Mouse (Mus musculus) CD4-positive helper T cell, adult 2 months (primary cell): Measurements from ENCODE around the gene Gm6657.

Experiments
- DNase-seq: peaks from one replicate; pipeline ENCODE4 v3.0.0-alpha.2; 2012; ENCODE audit warnings: low read depth, missing footprints, low spot score

The Gm6657 gene

DNA sequence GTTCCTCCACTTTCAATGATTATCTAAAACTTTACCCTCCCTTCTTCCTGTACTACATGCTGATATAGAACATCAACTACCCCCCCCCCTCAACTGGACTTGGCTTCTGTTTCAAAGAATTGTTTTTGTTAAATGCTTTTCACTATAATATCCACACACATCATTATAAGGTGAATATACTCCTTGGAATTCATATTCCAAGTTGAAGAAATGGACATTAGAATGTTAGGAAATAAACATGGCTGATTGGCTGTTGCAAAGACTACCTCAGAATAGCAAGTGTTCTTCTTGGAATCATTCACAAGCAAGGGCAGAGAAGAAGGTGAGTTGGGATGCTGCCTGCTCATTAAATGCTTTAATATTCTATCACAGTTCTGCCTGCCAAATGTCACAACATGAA is at the start of gene Gm6657:
TSS of gene Gm6657 (plus strand) at position 301 of the 400 bp plus-strand sequence.
- DNase-seq: no peak

DNA sequence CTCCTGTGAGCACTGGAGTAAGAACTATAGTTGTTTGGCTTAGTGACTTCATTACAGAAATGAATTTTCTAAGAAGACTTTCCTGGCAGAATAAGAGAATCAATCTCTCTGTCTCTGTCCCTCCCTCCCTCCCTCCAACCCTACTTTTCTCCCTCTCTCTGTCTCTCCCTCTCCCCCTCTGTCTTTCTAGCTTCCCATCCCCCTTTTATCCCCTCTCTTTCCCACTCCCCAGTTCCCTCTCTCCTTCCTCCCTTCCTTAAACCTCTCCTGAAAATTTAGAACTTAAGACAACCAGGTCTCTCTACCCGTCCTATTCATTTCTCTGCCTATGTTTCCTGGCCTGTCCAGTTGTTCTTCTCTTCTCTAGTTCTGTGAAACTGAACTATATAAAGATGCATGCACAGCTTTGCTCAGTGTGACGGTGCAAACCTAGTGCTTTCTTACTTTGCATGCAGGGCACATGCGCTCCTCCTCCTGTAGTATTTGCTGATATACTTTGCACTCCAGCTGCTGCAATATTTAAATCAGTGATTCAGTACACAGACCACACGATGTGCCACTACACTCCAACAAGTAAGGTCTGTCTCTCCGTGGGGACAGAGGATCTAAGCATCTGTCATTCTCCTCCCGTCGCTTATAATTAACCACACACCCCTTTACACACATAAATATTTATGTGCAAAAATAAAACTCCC is 40.6 kb upstream of the Gm6657 start:
- no peak for DNase-seq

DNA sequence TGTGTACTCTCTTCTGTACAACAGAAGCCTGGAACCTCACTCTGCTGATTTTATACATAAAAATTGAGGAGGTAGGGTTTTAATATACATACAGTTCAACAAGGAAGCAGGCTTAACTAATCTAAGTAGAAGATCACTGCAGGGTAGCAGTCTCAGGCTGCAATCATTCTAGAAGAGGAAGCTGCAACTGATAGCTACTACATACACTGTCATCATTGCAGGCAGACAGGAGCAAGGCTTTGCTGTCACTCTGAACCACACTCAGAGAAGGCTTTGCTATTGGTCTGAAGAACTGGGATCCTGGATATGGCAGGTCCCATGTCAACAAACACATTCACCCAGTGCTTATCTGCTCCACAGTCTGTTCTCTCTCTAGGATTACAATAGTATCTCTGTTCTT is 23.9 kb upstream of the Gm6657 start:
- no peak for DNase-seq

DNA sequence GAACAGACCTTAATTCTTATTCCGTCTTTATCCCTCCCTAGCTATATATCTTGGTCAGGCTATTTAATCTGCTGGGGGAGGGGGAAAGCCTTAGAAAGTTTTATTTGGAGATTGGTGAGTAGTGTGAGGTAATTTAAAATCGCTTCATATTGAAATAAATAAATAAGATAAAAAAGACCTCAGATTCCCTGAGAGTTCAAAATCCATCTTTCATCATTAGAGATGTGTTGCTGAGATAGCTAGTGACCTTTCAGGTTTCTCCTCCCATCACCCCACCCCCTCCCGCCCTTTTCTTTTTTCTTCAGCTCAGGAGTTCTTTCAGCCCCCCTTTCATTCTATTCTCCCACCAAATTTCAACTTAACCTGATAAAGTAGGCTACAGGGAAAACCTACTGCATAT is 20.1 kb upstream of the Gm6657 start:
- DNase-seq: no peak

DNA sequence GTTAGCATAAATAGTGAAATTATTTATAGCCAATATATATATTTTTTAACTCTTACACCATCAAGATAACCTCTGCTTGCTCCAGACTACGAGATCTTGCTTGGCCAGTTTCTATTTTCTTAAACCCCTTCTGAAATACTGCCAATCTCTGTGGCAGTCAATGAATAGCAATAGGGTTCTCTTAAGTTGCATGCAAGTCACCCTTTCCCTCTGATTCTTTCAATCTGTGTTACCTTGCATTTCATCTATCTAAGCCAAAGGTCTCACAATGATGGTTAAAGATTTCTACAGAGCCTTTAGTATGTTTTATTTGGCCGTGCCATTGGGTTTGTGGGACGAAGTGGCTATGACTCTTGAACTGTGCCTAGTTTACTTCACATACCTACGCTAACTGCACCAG is 19.4 kb upstream of the Gm6657 start:
- no peak for DNase-seq

DNA sequence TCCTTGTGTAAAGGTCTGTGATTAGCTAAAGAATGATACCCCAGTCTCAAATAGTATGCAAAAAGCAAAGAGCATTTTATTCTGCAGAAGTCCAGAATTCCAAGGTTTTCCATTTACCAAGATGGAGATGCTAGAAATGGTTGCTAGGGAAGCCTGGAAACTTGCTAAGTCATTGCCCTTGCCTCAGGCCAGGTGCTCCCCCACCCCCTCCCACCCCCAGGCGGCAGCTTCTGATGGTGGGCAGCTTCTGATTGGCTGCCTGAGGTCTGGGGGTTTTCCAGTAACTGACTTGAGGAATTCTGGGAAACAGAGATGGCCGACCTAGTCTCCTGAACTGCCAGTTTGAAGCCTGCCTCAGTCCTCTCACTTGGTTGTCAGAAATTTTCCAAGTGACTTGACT is 12.6 kb upstream of the Gm6657 start:
- DNase-seq: no peak

DNA sequence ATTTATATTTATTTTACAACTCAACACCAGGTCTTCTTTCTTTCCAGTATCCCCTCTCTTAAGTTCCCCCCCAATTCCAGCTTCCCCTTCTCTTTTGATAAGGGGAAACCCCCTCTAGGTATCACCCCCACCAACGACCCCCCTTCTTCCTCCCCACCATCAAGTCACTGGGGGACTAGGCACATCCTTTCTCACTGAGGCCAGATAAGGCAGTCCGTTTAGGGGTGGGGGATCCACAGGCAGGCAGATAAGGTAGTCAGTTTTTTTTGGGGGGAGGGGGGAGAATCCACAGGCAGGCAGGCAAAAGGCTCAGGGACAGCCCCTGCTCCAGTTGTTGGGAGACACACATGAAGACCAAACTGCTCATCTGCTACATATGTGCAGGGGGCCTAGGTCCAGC is 1.3 kb downstream of the Gm6657 start:
- no peak for DNase-seq

DNA sequence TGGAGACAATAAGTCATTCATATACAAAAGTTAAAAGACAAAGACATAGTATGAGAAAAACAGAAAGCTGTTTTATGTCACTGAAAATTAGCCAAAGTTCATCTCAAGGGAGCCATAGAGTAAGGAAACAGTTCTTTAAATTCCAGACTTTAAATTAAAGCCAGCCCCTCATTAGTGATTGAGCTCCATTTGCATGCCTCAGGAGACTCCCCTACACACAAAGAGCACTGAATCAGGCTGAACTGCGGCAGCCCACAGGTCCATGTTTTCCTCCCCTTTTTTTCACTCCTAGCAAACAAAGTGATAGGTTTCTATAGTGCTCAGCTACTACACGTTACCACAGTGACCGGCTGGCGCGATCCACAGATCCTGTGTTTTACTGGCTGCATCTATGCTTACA is 9.6 kb downstream of the Gm6657 start:
- no peak for DNase-seq

DNA sequence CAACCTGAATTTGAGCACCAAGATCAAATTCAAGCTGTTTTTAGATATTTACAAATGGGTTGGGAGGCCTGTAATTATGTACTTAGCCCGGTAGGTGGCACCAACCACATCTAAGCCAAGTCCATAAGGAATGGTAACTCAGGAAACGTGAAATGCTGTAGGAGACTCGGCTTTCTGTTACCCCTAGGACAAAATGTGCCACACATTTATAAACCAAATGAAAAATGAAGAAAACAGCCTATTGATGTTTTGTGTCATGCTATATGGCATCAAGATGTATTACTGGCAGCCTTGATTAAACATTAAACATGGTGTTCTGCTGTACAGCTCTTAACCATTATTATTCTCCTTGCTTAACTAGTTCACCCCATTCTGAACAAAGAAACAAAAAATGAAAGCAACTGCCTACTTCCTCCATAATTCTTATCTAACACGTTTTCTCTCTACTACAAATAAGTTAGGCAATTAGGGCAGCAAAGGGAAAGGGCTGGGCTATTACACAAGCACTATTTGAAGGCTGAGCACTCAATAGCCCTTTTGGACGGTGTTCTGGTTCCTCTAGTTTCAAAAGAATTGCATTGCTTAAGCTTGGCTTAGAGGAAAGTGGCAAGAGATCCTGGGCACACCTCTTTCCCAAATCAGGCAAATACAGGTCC is 12.0 kb downstream of the Gm6657 start:
- DNase-seq: peak; percentile 48

DNA sequence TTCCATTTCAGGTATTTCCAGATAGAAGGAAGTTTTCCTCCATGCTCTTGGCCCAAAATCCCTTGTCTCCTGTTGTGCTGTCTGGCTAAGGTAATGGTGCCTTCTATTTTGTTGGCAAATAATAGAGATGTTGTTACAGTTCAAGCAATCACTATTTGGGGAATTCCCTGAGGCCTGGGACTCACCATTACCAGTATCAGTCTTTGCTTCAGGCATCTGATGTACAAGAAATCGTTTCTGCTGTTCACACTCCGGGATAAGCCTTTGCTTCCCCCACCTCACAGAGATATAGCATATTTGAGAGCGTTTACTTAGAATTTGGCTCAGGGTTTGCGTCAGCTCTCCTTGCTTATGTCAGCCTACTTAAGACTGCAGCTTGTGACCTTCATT is 12.5 kb downstream of the Gm6657 start:
- no peak for DNase-seq

DNA sequence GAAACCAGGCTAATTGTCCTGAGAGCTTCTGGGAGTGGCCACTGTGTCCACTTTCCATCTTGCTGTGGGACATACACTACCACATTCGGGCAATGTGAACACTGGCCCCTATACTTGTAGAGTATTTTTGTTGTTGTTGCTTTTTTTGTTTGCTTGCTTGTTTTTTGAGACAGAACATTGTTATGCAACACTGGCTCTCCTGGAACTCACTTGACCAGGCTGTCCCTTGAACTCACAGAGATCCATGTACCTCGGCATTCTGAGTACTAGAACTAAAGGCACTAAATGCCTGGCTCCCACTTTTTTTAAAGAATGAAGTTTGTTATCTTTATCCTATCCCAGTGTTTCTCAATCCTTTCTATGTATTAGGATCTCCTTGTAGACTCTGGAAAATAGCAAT is 15.8 kb downstream of the Gm6657 start:
- no peak for DNase-seq

DNA sequence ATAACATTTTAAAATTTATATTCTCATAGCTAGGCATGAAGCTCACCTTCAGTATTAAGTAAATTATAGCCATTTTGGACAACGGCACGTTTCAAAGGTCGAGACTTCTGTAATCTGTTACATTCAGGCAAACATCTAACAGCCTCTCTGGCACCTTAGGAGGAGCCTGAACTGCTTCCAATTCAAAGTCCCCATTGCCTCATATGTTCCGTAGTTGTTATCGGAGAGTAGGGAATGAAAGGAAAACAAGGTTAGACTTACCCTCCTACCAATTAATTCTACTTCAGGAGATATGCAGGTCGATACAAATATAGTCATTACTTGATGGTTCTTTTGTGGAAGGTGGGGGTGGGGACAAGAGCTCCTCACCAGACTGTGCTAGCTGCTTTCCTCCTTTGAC is 21.4 kb downstream of the Gm6657 start:
- DNase-seq: no peak

DNA sequence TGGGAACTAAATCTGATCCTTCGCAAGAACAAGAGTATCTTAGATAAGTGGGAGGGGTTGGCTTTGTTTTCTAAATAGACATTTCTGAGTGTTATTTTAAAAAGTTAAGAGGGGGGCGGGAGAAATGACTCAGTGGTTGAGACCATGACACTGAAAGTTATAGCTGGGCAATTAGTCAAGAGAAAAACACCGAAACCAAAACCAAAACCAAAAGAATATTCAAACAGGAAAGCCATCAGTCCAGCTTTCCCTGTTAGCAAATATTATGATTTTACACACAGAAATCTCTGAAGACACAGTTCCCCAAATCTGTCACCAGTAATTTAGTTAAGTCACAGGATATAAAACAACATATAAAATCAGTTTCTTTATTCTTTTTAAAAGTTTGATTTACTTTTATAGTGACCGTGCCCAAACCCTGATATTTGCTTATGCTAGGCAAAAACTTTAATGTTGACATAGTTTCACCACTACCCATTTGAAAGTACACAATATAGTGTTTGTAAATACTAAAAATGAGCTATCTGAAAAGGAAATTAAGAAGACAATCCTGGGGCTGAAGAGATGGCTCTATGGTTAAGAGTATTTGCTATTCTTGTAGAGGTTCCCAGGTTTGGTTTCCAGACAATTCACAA is 25.3 kb downstream of the Gm6657 start:
- no peak for DNase-seq

DNA sequence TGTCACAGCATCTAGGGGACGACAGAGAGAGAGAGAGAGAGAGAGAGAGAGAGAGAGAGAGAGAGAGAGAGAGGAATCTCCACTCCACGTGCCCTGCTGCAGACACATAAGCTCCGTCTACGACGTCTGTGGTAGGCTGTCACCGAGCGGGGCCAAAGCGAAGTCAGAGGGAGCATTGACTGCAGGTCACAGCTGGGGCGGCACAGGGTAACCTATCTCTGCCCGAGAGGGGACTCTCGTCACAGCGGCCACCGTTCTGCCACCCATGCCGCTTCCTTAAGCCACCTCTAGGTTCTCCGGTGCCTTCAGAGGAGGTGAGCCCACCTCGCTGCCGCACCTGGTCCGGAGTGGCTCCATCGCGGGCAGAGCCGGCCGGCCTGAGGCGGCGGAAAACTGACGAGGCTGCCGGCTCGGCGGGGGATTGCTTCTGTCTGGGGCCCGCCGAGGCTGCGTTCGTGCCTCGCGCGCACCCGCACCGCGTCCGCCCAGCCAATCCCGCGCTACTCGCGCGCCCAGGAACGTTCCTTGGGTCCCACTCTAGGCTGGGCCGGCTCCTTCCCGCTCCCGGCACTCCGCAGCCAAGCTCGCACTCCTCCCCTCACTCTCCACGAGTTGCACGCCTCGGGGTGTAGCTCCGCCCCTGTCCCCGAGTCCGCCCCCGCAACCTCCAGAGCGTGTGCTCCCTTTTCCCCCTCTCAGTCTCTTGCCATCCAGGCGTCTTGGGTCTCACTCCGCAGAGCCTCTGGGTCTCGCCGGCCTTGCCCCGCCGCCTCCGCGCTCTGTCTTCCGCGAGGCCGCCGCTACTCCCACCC is 31.9 kb downstream of the Gm6657 start, which contains the start of gene Gphn:
TSS of gene Gphn (plus strand) at position 673 of the 812 bp plus-strand sequence.
- peak; percentile 85 for DNase-seq

DNA sequence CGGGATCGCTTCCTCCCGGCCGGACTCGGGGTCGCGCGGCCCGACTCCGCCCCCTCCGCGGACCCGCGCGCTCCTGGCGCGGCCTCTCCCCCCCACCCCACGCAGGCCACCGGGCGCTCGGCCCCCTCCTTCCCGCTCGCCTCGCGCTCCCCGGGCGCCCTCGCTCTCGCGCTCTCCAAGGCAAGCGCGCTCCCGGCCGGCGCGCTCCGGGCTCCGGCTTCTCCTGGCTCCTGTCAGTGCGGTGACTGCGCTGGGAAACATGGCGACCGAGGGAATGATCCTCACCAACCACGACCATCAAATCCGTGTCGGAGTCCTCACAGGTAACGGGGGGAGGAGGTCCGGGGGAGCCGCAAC is 32.5 kb downstream of the Gm6657 start:
- no peak for DNase-seq

DNA sequence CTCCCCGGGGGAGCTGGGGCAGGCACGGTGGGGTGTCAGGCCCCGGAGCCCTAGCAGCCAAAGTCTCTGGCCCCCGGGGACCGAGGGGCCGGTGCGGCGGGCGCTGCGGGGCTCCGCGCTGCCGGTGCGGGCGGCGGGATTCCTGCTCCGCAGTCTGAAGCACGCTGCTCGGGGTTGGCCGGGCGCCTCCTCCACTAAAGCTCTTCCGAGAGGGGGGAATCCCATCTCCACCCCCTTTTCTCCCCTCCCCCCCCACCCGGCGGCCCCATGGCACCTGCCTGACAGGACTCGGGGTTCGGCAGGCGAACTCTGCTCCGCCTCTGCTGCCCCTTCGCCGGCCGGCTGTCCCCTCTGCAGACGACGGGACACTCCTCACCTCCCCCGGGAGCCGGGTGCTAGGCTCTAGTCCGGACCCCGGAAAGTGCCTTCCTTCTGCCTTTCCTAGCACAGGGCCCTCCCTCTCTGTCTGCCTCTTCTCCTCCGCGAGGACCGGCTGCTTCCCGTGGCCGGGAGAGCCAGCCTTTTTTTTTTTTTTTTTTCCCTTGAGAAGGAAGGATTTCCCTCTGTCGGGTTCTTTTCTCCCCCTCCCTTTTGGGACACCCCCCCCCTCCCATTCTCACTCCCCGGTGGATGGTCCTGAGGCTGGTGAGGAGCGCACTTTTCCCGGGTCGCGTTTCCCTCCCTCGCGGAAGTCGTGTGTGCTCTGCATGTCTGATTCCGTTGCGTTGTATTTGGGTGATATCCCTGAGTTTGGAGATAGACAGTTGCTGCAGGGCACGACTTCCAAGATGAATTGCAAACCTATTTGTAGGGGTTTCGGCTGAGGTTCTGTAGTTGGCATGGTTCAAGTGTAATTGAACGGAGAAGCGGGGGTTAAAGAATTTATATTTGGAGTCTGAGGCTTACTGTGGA is 33.2 kb downstream of the Gm6657 start:
- peak; percentile 59 for DNase-seq

DNA sequence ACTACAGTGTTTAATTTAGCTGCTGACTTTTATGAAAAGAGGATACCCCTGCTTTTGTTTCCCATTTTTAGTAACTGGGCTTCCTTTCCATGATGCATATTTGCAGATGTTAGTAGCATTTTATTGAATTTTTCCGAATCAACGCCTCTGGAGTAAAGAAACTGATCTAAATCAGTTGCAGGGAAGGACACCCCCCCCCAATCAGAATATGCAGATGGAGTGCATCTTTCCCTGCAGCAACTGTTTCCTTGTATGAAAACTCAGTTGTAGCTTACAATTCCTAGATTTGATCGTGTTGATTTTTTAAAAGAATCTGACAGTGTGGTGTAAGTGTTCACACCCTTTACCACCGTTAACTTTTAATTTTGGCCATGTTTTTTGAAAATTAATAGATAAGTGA is 34.1 kb downstream of the Gm6657 start:
- DNase-seq: no peak

DNA sequence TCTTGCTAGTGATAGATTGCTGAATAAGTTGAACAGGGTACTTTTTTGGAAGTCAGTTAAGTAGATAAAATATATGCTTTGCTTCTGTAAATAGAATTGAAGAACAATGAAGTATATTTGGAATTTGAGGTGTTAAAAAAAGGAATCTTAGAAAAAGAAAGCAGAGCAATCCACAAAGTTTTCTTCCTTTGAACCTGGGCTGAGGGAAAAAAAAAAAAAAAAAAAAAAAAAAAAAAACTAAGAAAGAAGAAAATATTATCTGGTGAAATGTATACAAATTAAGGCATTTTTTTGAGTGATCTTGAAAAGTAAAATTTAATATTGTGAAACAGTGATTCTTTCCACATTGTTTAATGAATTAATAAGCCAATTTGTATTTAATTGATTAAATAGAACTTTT is 38.5 kb downstream of the Gm6657 start:
- no peak for DNase-seq

DNA sequence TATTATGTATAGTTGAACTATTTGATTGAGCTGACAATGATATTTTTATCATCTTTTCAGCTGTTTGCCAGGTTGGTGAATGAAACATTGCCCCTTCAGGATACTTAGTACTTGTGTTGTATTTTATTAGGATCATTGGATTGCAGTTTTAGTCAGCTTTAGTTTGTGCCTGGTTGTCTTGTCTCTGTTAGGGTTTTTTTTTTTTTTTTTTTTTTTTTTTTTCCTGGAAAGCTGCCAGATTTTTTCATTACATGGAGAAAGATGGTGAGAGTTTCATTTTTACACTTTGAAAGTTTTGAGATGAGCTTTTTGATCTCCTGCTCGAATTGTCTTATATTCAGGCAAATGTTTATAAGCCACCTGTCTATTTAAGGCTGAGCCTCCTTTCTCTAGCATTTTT is 54.3 kb downstream of the Gm6657 start:
- DNase-seq: peak; percentile 9

DNA sequence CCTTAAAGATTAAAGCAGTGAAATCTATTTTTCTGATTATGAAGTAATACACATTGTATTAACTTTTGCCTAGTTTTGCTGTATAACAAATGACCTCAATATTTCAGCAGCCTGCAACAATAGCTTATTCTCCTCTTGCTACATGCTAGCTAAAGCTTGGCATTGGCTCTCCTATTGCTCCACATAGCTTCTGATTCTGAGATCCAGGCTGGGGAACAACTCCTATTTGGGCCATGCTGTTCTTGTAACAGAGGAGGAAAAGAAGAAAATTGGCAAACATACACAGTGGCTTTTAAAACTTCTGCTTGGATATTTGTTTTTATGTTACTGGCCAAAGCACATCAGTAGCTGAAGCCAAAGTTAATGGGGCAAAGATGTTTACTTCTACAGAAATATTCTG is 55.1 kb downstream of the Gm6657 start:
- no peak for DNase-seq
